Mouse (Mus musculus): ENCODE results near the gene Pla2g4b. TPM values are rescaled to one million over a fixed set of nuclear protein-coding genes. Genes with fewer than 3 reads are reported as not detected.

Pla2g4b gene
- total RNA-seq, 1 experiment from 2014 or later: 2.4 TPM

GRCm38 (mm10) chr2:120087897-120088296 is 54.7 kb downstream of the Pla2g4b start:
- no peak for ATAC-seq (replicated peaks; ENCODE audit: insufficient number of reproducible peaks, low FRiP score, low TSS enrichment, poor library complexity, severe bottlenecking)

GRCm38 (mm10) chr2:120090979-120091378 is 57.8 kb downstream of the Pla2g4b start:
- no peak for ATAC-seq (replicated peaks; ENCODE audit: insufficient number of reproducible peaks, low FRiP score, low TSS enrichment, poor library complexity, severe bottlenecking)

Other genes with a start within 250 kb of the Pla2g4b start
- 5.3 to 13.1 TPM (median 8.3 TPM) in 3 replicates for gene Rpap1, start 245.9 kb upstream of the Pla2g4b start, total RNA-seq (2017)
- gene Tyro3, start 235.7 kb upstream of the Pla2g4b start, total RNA-seq (2017): 0.67 to 1.9 TPM in 2 of 3 replicates, not detected in the other
- gene Mga, start 136.2 kb upstream of the Pla2g4b start, total RNA-seq (2017): 57.4 to 66.3 TPM (median 60.3 TPM) in 3 replicates
- 2.7 to 7.1 TPM (median 3.2 TPM) in 3 replicates for gene Mapkbp1, start 60.7 kb upstream of the Pla2g4b start, total RNA-seq (2017)
- gene Jmjd7, start 5.9 kb upstream of the Pla2g4b start, total RNA-seq (2017): 3.5 to 6.9 TPM (median 6.0 TPM) in 3 replicates
- gene Gm28042, start 5.9 kb upstream of the Pla2g4b start, total RNA-seq (2017): 0.57 to 1.3 TPM in 2 of 3 replicates, not detected in the other
- gene Ehd4, start 121.2 kb downstream of the Pla2g4b start, total RNA-seq (2017): 102 to 129 TPM (median 116 TPM) in 3 replicates
- not detected in 3 replicates for gene Pla2g4e, start 211.9 kb downstream of the Pla2g4b start, total RNA-seq (2017)